ENCODE assay signal across 8 mouse cellular contexts in genomic region chr17:34032806-34033205, GRCm38 (mm10). TPM values are rescaled to one million over a fixed set of nuclear protein-coding genes. Genes with fewer than 3 reads are reported as not detected.
DNase-seq lines count a peak whose midpoint lies in the region; ATAC-seq and TF ChIP-seq lines count a peak whose summit lies in the region.

No protein-coding gene starts in this region.

- H3K27me3 ChIP-seq in hindbrain, embryonic 10.5 days (ENCODE audit: insufficient read depth, poor library complexity, severe bottlenecking) = no peaks in the 10 kb centered on the region
- H3K27me3 ChIP-seq in liver, embryonic 14.5 days (ENCODE audit: control insufficient read depth, insufficient read depth, low read length) = no peaks in the 10 kb centered on the region
- no peaks in the 10 kb centered on the region for H3K27me3 ChIP-seq in stomach, embryonic 15.5 days (replicated peaks)

- H3K4me3 ChIP-seq in hindbrain, embryonic 10.5 days = peak overlapping the region; percentile 74
- H3K4me3 ChIP-seq in liver, embryonic 14.5 days (ENCODE audit: insufficient read depth in 1 of 2, low read depth in 2 of 2, low read length in 2 of 2) = peak overlapping the region; percentile 82 to 86
- H3K4me3 ChIP-seq in stomach, embryonic 15.5 days (replicated peaks) = peak overlapping the region; percentile 79

- H3K27ac ChIP-seq in hindbrain, embryonic 10.5 days = peak overlapping the region; percentile 99
- no peak overlapping the region; the same call in 1 of the 2 replicates for H3K27ac ChIP-seq in liver, embryonic 14.5 days
- peak overlapping the region; percentile 98 for H3K27ac ChIP-seq in stomach, embryonic 15.5 days

- peak overlapping the region; percentile 87 for H3K4me2 ChIP-seq in liver, embryonic 14.5 days (ENCODE audit: low read depth)
- peak overlapping the region; percentile 81 for H3K4me2 ChIP-seq in stomach, embryonic 15.5 days

- TF ChIP-seq EP300 in liver, embryonic 14.5 days (IDR thresholded peaks at IDR 0.05; ENCODE audit: low read depth) = no peak

- 58% methylated on average over 9 of the region's 9 CpGs for WGBS in hindbrain, embryonic 10.5 days
- 15% methylated on average over 9 of the region's 9 CpGs for WGBS in liver, embryonic 14.5 days (ENCODE audit: insufficient replicate concordance)
- WGBS in stomach, embryonic 15.5 days = 45% methylated on average over 9 of the region's 9 CpGs

- H3K9ac ChIP-seq in liver, embryonic 14.5 days (replicated peaks) = peak overlapping the region; percentile 83
- H3K9ac ChIP-seq in stomach, embryonic 15.5 days = peak overlapping the region; percentile 94

- H3K9me3 ChIP-seq in hindbrain, embryonic 10.5 days = no peaks in the 10 kb centered on the region
- no peaks in the 10 kb centered on the region for H3K9me3 ChIP-seq in liver, embryonic 14.5 days (ENCODE audit: control insufficient read depth, low read length)
- no peaks in the 10 kb centered on the region for H3K9me3 ChIP-seq in stomach, embryonic 15.5 days

- peaks cover 74% of the 10 kb centered on the region for H3K36me3 ChIP-seq in hindbrain, embryonic 10.5 days
- H3K36me3 ChIP-seq in liver, embryonic 14.5 days (replicated peaks; ENCODE audit: control insufficient read depth, insufficient read depth, low read depth) = peaks cover 15% of the 10 kb centered on the region
- peaks cover 40% of the 10 kb centered on the region for H3K36me3 ChIP-seq in stomach, embryonic 15.5 days

- no peak for ATAC-seq in liver, embryonic 14.5 days (ENCODE audit: insufficient read depth)
- no peak for ATAC-seq in stomach, embryonic 15.5 days (ENCODE audit: insufficient read depth, low FRiP score, low read depth)

- DNase-seq in heart, adult 11 months = peak; percentile 97
- no peak for DNase-seq in heart, adult 18-20 months
- DNase-seq in urinary bladder, adult 2 months (ENCODE audit: low spot score) = peak; percentile 37
- no peak for DNase-seq in urinary bladder, postnatal 4 days (ENCODE audit: low spot score in 2 of 2)
- no peak for DNase-seq in hindbrain, embryonic 10.5 days (ENCODE audit: low spot score)
- no peak for DNase-seq in liver, embryonic 14.5 days (ENCODE audit: low read depth in 3 of 3, low spot score in 3 of 3)
- DNase-seq in layer of hippocampus, postnatal 36 days = no peak

- H3K4me1 ChIP-seq in hindbrain, embryonic 10.5 days (replicated peaks) = peaks cover 67% of the 10 kb centered on the region
- peaks cover 5 to 22% of the 10 kb centered on the region in 2 experiments; a peak in 3 of 4 replicates for H3K4me1 ChIP-seq in liver, embryonic 14.5 days (replicated peaks; ENCODE audit: control insufficient read depth in 2 of 2, insufficient read depth in 2 of 2, low read length in 1 of 2)
- H3K4me1 ChIP-seq in stomach, embryonic 15.5 days = peaks cover 37% of the 10 kb centered on the region

- TF ChIP-seq CTCF in liver, embryonic 14.5 days (IDR thresholded peaks at IDR 0.05; ENCODE audit: low read depth) = no peak

RNA-seq across cellular contexts. Expression of gene Rxrb, which starts 1.2 kb away (rescaled TPM):
- 10 to 100 TPM; 42.3 to 45.4 TPM for total RNA-seq in heart, adult 18-20 months (2021)
- 47.7 and 53.1 TPM in 2 replicates for polyA plus RNA-seq in urinary bladder, adult 2 months (2012; rRNA removed)
- 49.1 and 56.4 TPM in 2 replicates for polyA plus RNA-seq in hindbrain, embryonic 10.5 days (2016; fragmentation: Nextera tagmentation; extraction: Ambion mirVana)
- polyA plus RNA-seq in liver, embryonic 14.5 days (2012; rRNA removed) = 15.2 and 16.5 TPM in 2 replicates
- 6.0 and 7.2 TPM in 2 replicates for polyA plus RNA-seq in liver, embryonic 14.5 days (2014; fragmentation: Nextera tagmentation; extraction: Ambion mirVana)
- 43.6 and 45.0 TPM in 2 replicates for polyA plus RNA-seq in stomach, embryonic 15.5 days (2015; fragmentation: Nextera tagmentation; extraction: Ambion mirVana)
- 10 to 100 TPM; 77.8 to 79.2 TPM for total RNA-seq in layer of hippocampus, postnatal 36 days (2021)

RNA-seq across cellular contexts. Expression of gene Slc39a7, which starts 1.3 kb away (rescaled TPM):
- total RNA-seq in heart, adult 18-20 months (2021) = 10 to 100 TPM; 66.3 to 67.0 TPM
- 106 and 110 TPM in 2 replicates for polyA plus RNA-seq in urinary bladder, adult 2 months (2012; rRNA removed)
- 188 and 197 TPM in 2 replicates for polyA plus RNA-seq in hindbrain, embryonic 10.5 days (2016; fragmentation: Nextera tagmentation; extraction: Ambion mirVana)
- polyA plus RNA-seq in liver, embryonic 14.5 days (2012; rRNA removed) = 27.0 and 28.1 TPM in 2 replicates
- 25.1 and 26.5 TPM in 2 replicates for polyA plus RNA-seq in liver, embryonic 14.5 days (2014; fragmentation: Nextera tagmentation; extraction: Ambion mirVana)
- 169 and 199 TPM in 2 replicates for polyA plus RNA-seq in stomach, embryonic 15.5 days (2015; fragmentation: Nextera tagmentation; extraction: Ambion mirVana)
- 10 to 100 TPM; 88.5 to 92.6 TPM for total RNA-seq in layer of hippocampus, postnatal 36 days (2021)

RNA-seq across cellular contexts. Expression of gene H2-Ke6, which starts 4.9 kb away (rescaled TPM):
- total RNA-seq in heart, adult 18-20 months (2021) = 100 to 1,000 TPM; 131 to 137 TPM
- polyA plus RNA-seq in urinary bladder, adult 2 months (2012; rRNA removed) = 86.6 and 112 TPM in 2 replicates
- 65.5 and 73.0 TPM in 2 replicates for polyA plus RNA-seq in hindbrain, embryonic 10.5 days (2016; fragmentation: Nextera tagmentation; extraction: Ambion mirVana)
- polyA plus RNA-seq in liver, embryonic 14.5 days (2012; rRNA removed) = 30.6 and 32.8 TPM in 2 replicates
- polyA plus RNA-seq in liver, embryonic 14.5 days (2014; fragmentation: Nextera tagmentation; extraction: Ambion mirVana) = 22.3 and 24.9 TPM in 2 replicates
- 50.8 and 58.4 TPM in 2 replicates for polyA plus RNA-seq in stomach, embryonic 15.5 days (2015; fragmentation: Nextera tagmentation; extraction: Ambion mirVana)
- total RNA-seq in layer of hippocampus, postnatal 36 days (2021) = 10 to 100 TPM; 60.2 to 61.7 TPM

RNA-seq across cellular contexts. Expression of gene Col11a2, which starts 6.4 kb away (rescaled TPM):
- total RNA-seq in heart, adult 18-20 months (2021) = 1 to 10 TPM in 1 of 2 experiments, under 1 TPM in 1; 0.55 to 1.7 TPM
- polyA plus RNA-seq in urinary bladder, adult 2 months (2012; rRNA removed) = 0.99 and 1.8 TPM in 2 replicates
- polyA plus RNA-seq in hindbrain, embryonic 10.5 days (2016; fragmentation: Nextera tagmentation; extraction: Ambion mirVana) = 0.99 and 1.7 TPM in 2 replicates
- polyA plus RNA-seq in liver, embryonic 14.5 days (2012; rRNA removed) = 0.22 and 0.55 TPM in 2 replicates
- polyA plus RNA-seq in liver, embryonic 14.5 days (2014; fragmentation: Nextera tagmentation; extraction: Ambion mirVana) = 0.06 and 0.20 TPM in 2 replicates
- polyA plus RNA-seq in stomach, embryonic 15.5 days (2015; fragmentation: Nextera tagmentation; extraction: Ambion mirVana) = 1.3 and 1.5 TPM in 2 replicates
- 10 to 100 TPM; 20.3 to 21.8 TPM for total RNA-seq in layer of hippocampus, postnatal 36 days (2021)

RNA-seq across cellular contexts. Expression of gene Ring1, which starts 8.3 kb away (rescaled TPM):
- total RNA-seq in heart, adult 18-20 months (2021) = 10 to 100 TPM; 13.2 to 16.9 TPM
- polyA plus RNA-seq in urinary bladder, adult 2 months (2012; rRNA removed) = 46.1 and 76.8 TPM in 2 replicates
- 12.3 and 17.3 TPM in 2 replicates for polyA plus RNA-seq in hindbrain, embryonic 10.5 days (2016; fragmentation: Nextera tagmentation; extraction: Ambion mirVana)
- polyA plus RNA-seq in liver, embryonic 14.5 days (2012; rRNA removed) = 7.6 and 9.7 TPM in 2 replicates
- polyA plus RNA-seq in liver, embryonic 14.5 days (2014; fragmentation: Nextera tagmentation; extraction: Ambion mirVana) = 1.2 and 1.7 TPM in 2 replicates
- 19.3 and 21.0 TPM in 2 replicates for polyA plus RNA-seq in stomach, embryonic 15.5 days (2015; fragmentation: Nextera tagmentation; extraction: Ambion mirVana)
- 10 to 100 TPM; 39.6 to 42.9 TPM for total RNA-seq in layer of hippocampus, postnatal 36 days (2021)

Comparison
In these comparisons a context has a peak if more than half of its experiments do, and no peak if none do; other contexts are left out.
1. DNase-seq: peak in heart, adult 11 months (single experiment) and urinary bladder, adult 2 months (single experiment); none in heart, adult 18-20 months (0 of 2), urinary bladder, postnatal 4 days (0 of 2), hindbrain, embryonic 10.5 days (single experiment), liver, embryonic 14.5 days (0 of 3) and layer of hippocampus, postnatal 36 days (0 of 2).
2. Peak in every context shown above with its lines, with median percentiles within 50 percentile points of each other: H3K4me3 ChIP-seq.